Mouse (Mus musculus) forebrain, embryonic 14.5 days (tissue): Measurements from ENCODE around the gene Cyfip2. TPM values are rescaled to one million over a fixed set of nuclear protein-coding genes. Genes with fewer than 3 reads are reported as not detected.

Source experiments
- ATAC-seq: fragments of 200-750 bp; cut with Nextera tagmentation; 2 replicates; pipeline ENCODE4 v1.8.0; 2017; ENCODE audit warnings: mild to moderate bottlenecking, moderate library complexity
- DNase-seq: peaks from one replicate; pipeline ENCODE4 v3.0.0-alpha.2; 2015; ENCODE audit warnings: low spot score
- H3K27ac ChIP-seq: fragments of 300-500 bp; sonication (generic); 2 replicates; pipeline ENCODE4 v1.5.1; 2014; ENCODE audit warnings: low read depth, mild to moderate bottlenecking, control low read depth, low read length, moderate library complexity
- H3K27me3 ChIP-seq: fragments of 300-500 bp; sonication (generic); replicated peaks from 2 replicates; pipeline ENCODE4 v1.6.1; 2014; ENCODE audit warnings: low read length, control low read depth, mixed read lengths; ENCODE audit not compliant: control insufficient read depth, insufficient read depth
- H3K36me3 ChIP-seq: fragments of 300-500 bp; sonication (generic); 2 replicates; pipeline ENCODE4 v1.6.1; 2014; ENCODE audit warnings: low read length, control low read depth; ENCODE audit not compliant: control insufficient read depth, insufficient read depth
- H3K4me1 ChIP-seq: fragments of 300-500 bp; sonication (generic); 2 replicates; pipeline ENCODE4 v1.6.1; 2014; ENCODE audit warnings: antibody characterized with exemption, low read length, control low read depth; ENCODE audit not compliant: control insufficient read depth, insufficient read depth
- H3K4me2 ChIP-seq: fragments of 300-500 bp; sonication (generic); 2 replicates; pipeline ENCODE4 v1.6.1; 2014; ENCODE audit warnings: mild to moderate bottlenecking, control low read depth, low read length
- H3K4me3 ChIP-seq: fragments of 300-500 bp; sonication (generic); 2 replicates; pipeline ENCODE4 v1.5.1; 2014; ENCODE audit warnings: low read depth, low read length, control low read depth
- H3K9ac ChIP-seq: fragments of 300-500 bp; sonication (generic); 2 replicates; pipeline ENCODE4 v1.6.1; 2014; ENCODE audit warnings: mild to moderate bottlenecking, low read length, control low read depth, moderate library complexity
- H3K9me3 ChIP-seq: fragments of 300-500 bp; sonication (generic); replicated peaks from 2 replicates; pipeline ENCODE4 v1.6.1; 2016; ENCODE audit warnings: low read length, control low read depth, mixed read lengths; ENCODE audit not compliant: control insufficient read depth
- WGBS: fragments of 180-500 bp; shearing (Covaris S2); extraction: QIAGEN DNeasy Blood & Tissue Kit; methylation state at CpG from one replicate; pipeline ENCODE4 v1.1.7; 2014; 5-methylcytosine and 5-hydroxymethylcytosine counted together
- polyA plus RNA-seq: library from polyadenylated mRNA; unstranded; fragments of >200 nt; fragmentation: Nextera tagmentation; extraction: Ambion mirVana; gene quantifications from 2 replicates; pipeline ENCODE4 v1.2.1, GENCODE M21; 2014

Cyfip2 gene
- polyA plus RNA-seq, 1 experiment from 2014 or later: 57.8 TPM

DNA sequence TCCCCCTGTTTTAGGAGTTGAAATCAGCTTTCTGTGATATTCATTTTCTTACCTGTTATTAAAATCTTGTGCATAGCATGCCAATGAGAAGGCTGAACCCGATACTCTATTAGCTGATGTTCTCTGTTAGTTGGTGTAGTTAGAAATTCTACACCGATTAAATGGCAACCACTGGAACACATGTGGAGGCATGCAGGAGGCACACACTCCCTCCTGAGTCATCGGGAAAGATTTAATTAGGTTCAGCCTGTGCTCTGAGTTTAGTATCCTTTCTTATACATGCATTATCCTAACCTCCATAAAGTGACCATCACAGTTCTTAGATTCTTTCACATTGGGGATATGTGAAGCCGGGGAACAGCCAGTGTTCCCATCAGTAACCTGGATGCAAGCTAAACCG is 87.3 kb downstream of the Cyfip2 start:
- ATAC-seq (no peak), DNase-seq (no peak)
- no peak overlapping the region for H3K9ac ChIP-seq
- WGBS: 91% methylated on average over 5 of the region's 5 CpGs
- no peaks in the 10 kb centered on the region for H3K27me3 ChIP-seq
- H3K4me2 ChIP-seq: no peak overlapping the region
- no peak overlapping the region for H3K4me3 ChIP-seq
- H3K36me3 ChIP-seq: peaks cover 49% of the 10 kb centered on the region
- H3K27ac ChIP-seq: no peak overlapping the region
- H3K4me1 ChIP-seq: no peaks in the 10 kb centered on the region
- H3K9me3 ChIP-seq: no peaks in the 10 kb centered on the region

DNA sequence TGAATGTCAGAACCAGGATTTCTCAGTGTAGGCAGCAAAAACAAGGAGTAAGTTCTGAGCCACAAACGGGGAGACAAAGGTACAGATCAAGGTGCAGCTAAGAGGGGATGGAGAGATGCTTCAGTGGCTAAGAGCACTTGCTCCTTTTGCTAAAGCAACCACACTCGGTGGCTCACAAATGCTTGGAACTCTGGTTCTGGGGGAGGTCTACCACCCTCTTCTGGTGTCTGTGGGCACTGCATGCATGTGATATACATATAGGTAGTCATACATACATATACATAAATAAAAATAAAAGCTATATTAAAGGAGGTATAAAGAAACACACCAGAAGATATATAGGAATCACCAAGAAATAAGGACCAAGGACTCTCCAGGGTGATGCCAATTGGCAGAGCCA is 89.1 kb downstream of the Cyfip2 start:
- H3K9me3 ChIP-seq: no peaks in the 10 kb centered on the region
- DNase-seq: no peak
- peaks cover 42% of the 10 kb centered on the region for H3K36me3 ChIP-seq
- H3K4me1 ChIP-seq: 0 out of 2 replicates have a peak, but pooled peaks cover 3% of the 10 kb centered on the region
- H3K27me3 ChIP-seq: no peaks in the 10 kb centered on the region
- no peak overlapping the region for H3K27ac ChIP-seq
- ATAC-seq: no peak
- WGBS: 77% methylated on average over 2 of the region's 2 CpGs
- no peak overlapping the region for H3K4me3 ChIP-seq
- H3K9ac ChIP-seq: no peak overlapping the region
- no peak overlapping the region for H3K4me2 ChIP-seq

DNA sequence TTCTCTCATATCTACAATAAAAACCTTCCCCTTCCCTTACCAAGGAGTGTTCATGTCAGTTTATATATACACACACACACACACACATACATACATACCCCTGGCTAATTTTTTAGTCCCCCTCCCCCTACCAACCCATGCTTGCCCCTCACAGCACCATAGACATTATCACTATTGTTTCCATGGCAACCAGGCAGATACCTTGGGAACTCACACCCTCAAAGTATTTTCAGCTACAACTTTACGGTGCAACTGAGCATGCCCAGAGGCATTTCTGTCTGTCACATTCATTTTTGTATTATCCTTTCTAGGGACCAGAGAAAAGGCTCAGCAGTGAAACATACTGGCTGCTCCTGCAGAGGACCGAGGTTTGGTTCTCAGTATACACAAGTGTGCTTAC is 92.4 kb downstream of the Cyfip2 start:
- ATAC-seq (no peak), DNase-seq (peak; percentile 23)
- WGBS: 72% methylated on average over 2 of the region's 2 CpGs

DNA sequence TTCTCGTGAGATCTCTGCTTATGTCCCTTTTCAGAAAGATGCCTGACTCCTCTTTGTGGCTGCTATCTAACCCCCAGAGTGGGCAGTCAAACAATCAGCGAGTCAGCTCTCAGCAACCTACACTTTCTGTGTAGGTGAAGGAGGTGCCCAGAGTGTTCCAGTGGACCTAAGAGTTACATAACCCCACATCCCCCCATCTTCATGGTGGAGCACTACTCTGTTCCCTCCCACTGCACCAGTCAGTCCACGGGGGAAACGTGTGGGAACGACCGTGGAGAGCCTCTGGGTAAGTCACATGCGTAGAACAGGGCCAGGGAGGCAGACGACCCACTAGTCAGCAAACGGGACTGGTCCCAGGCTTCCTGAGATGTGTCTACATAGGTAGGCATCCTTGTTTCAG is 93.3 kb downstream of the Cyfip2 start:
- peak overlapping the region; percentile 82 for H3K27ac ChIP-seq
- no peak overlapping the region for H3K4me2 ChIP-seq
- no peak overlapping the region for H3K9ac ChIP-seq
- no peak overlapping the region for H3K4me3 ChIP-seq
- no peaks in the 10 kb centered on the region for H3K9me3 ChIP-seq
- 85% methylated on average over 9 of the region's 9 CpGs for WGBS
- ATAC-seq: no peak
- H3K36me3 ChIP-seq: peaks cover 39% of the 10 kb centered on the region
- no peaks in the 10 kb centered on the region for H3K27me3 ChIP-seq
- DNase-seq: no peak
- H3K4me1 ChIP-seq: 0 out of 2 replicates have a peak, but pooled peaks cover 3% of the 10 kb centered on the region

More for the DNA sequence above, 92.4 kb downstream of the Cyfip2 start:
- no peak overlapping the region for H3K27ac ChIP-seq
- 0 out of 2 replicates have a peak, but pooled peaks cover 3% of the 10 kb centered on the region for H3K4me1 ChIP-seq
- no peak overlapping the region for H3K9ac ChIP-seq
- no peak overlapping the region for H3K4me2 ChIP-seq
- peaks cover 39% of the 10 kb centered on the region for H3K36me3 ChIP-seq
- H3K9me3 ChIP-seq: no peaks in the 10 kb centered on the region
- no peak overlapping the region for H3K4me3 ChIP-seq
- H3K27me3 ChIP-seq: no peaks in the 10 kb centered on the region

DNA sequence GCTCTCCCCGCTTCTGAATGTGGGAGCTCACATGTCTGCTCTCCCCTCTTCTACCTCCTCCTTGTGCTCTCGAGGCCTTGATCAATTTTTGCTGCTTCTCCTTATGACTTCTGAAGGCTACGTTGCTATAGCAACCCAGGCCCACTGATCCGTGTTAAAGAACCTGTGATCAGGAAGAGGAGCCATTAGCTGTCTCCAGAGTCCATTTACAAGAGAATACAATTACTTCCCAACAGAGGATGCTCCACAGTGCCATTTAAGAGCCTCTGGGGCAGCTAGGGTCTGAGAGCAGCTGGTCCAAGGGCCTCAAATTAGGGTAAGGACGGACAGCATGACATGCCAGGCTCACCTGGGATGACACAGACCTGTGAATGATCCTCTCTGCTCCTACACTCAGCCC is 94.1 kb downstream of the Cyfip2 start:
- Histone ChIP-seq H3K27ac (peak overlapping the region; percentile 82), H3K9me3 (no peaks in the 10 kb centered on the region), H3K4me1 (0 out of 2 replicates have a peak, but pooled peaks cover 3% of the 10 kb centered on the region), H3K4me2 (no peak overlapping the region), H3K36me3 (peaks cover 38% of the 10 kb centered on the region), H3K27me3 (no peaks in the 10 kb centered on the region), H3K9ac (no peak overlapping the region), H3K4me3 (no peak overlapping the region)
- peak; percentile 57 for ATAC-seq
- DNase-seq: peak; percentile 78
- 26% methylated on average over 5 of the region's 5 CpGs for WGBS

DNA sequence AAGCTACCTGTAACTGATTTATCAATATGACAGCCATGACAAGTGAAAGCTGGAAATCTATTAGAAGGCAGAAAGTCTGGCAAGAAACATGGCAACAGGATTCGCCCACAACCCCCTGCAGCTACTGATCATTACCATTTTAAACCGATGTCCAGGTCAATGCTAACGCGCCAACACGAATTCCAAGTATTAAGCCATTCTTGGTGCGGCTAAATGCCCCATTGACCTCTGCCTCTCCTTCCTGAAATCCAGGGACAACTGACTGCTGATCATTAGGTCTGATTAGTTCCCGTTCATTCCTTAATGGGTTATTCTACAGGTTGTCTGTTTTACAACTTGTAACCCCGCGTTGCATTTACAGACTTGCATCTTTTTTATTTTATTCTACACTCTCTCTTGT is 95.0 kb downstream of the Cyfip2 start:
- no peak overlapping the region for H3K4me2 ChIP-seq
- 0 out of 2 replicates have a peak, but pooled peaks cover 3% of the 10 kb centered on the region for H3K4me1 ChIP-seq
- ATAC-seq (no peak), DNase-seq (no peak)
- no peaks in the 10 kb centered on the region for H3K9me3 ChIP-seq
- H3K36me3 ChIP-seq: peaks cover 34% of the 10 kb centered on the region
- no peak overlapping the region for H3K4me3 ChIP-seq
- H3K9ac ChIP-seq: no peak overlapping the region
- no peaks in the 10 kb centered on the region for H3K27me3 ChIP-seq
- 86% methylated on average over 9 of the region's 9 CpGs for WGBS
- H3K27ac ChIP-seq: peak overlapping the region; percentile 82; the same call in 1 of the 2 replicates

DNA sequence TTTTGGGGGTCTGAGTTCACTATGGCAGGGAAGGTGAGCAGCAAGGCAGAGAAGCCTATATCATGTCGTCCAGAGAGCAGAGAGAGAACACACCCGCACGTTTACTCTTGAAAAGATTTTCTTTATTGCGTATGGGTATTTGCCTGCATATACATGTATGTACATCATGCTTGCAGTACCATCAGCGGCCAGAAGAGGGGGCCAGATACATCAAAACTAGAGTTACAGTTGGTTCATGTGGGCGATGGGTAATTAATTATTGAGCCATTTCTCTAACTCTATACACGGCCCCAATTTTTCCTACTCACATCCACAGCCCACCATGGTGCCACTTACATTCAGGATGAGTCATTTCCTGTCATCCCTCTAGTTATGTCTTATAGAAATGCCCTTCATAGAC is 96.0 kb downstream of the Cyfip2 start:
- WGBS: 73% methylated on average over 7 of the region's 7 CpGs
- Histone ChIP-seq H3K4me2 (no peak overlapping the region), H3K27me3 (no peaks in the 10 kb centered on the region), H3K4me1 (0 out of 2 replicates have a peak, but pooled peaks cover 3% of the 10 kb centered on the region), H3K36me3 (peaks cover 26% of the 10 kb centered on the region), H3K27ac (no peak overlapping the region), H3K9me3 (no peaks in the 10 kb centered on the region), H3K9ac (no peak overlapping the region), H3K4me3 (no peak overlapping the region)
- ATAC-seq: no peak
- peak; percentile 41 for DNase-seq

DNA sequence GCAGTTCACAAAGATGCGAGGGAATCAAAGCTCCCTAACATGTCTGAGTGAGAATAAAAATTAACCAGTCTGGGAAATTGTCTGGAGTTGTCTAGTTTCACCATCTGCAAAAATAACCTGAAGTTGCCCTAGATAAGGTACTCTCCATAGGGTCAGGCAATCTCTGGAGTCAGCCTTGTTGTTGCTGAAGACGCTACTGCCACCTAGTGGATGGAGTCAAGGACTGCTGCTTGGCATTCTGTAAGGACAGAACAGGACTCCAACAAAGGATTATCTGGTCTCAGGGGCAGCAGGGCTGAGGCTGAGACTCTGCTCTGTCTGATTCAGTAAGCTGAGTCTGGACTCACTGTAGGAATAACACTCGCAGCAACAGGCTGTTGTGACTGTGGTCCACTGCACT is 97.3 kb downstream of the Cyfip2 start:
- no peak overlapping the region for H3K4me3 ChIP-seq
- 0 out of 2 replicates have a peak, but pooled peaks cover 3% of the 10 kb centered on the region for H3K4me1 ChIP-seq
- H3K27me3 ChIP-seq: no peaks in the 10 kb centered on the region
- peaks cover 14% of the 10 kb centered on the region for H3K36me3 ChIP-seq
- H3K4me2 ChIP-seq: no peak overlapping the region
- DNase-seq (peak; percentile 95), ATAC-seq (peak; percentile 79)
- WGBS: 34% methylated on average over 3 of the region's 3 CpGs
- no peak overlapping the region for H3K9ac ChIP-seq
- H3K9me3 ChIP-seq: no peaks in the 10 kb centered on the region
- peak overlapping the region; percentile 31; the same call in 1 of the 2 replicates for H3K27ac ChIP-seq

DNA sequence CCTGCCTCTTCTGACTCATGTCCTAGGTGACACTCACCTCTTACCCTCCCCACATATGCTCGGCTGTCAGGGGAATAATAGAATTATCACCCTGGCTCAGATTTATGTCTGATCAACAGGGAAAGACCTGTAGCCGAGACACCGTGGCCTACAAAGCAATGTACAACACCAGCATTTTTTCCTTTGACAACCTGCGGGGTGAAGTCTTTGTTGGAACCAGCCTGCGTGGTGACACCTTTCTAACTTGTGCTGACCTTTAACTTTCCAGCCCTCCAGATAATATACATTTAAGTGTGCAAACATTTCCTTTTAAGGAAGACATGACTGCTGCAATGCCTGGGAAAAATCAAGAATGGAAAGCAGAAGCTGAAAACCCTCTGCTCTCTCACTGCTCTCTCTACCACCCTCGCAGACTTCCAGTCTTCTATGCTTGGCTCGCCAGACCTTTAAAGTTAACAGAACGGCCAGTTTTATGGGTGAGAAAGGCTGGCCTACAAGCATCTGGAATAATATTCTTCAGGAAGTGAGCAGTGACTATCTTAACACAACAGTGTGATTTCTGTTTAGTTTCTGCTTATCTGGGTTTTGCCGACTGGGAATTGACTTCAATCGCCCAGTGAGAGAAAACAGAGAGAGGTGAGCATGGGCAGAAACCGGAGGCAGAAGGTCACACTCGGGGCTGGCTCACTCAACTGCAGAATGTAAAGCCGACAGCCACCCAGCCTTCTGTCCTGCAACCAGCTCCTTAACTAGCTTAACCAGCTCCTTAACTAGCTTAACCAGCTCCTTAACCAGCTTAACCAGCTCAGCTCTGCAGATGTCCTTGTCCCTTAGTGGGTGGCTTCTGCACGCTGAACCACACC is 98.1 kb downstream of the Cyfip2 start:
- 85% methylated on average over 14 of the region's 14 CpGs for WGBS
- Histone ChIP-seq H3K9ac (no peak overlapping the region), H3K27ac (no peak overlapping the region)

More for the DNA sequence above, 98.1 kb downstream of the Cyfip2 start:
- Histone ChIP-seq H3K4me3 (no peak overlapping the region), H3K4me1 (0 out of 2 replicates have a peak, but pooled peaks cover 3% of the 10 kb centered on the region), H3K36me3 (peaks cover 16% of the 10 kb centered on the region), H3K27me3 (no peaks in the 10 kb centered on the region), H3K9me3 (no peaks in the 10 kb centered on the region), H3K4me2 (no peak overlapping the region)
- DNase-seq (no peak), ATAC-seq (no peak)
